Mouse (Mus musculus): ENCODE results near the gene Fam118b.

Gene Fam118b

GRCm38 (mm10) chr9:35187351-35187903 is 80.2 kb downstream of the Fam118b start:
- ChIA-PET POLR2A (interaction anchor here in 2 of 4 experiments (1.0 to 4.4 kb wide), 3 partner anchors 12 to 76 kb away, joined by 3 to 24 read pairs (median 4); partner anchors contain the start of genes Srpr (in 2 of the 2) and Tirap (in 2 of the 2)), CTCF (interaction anchor here in 2 of 4 experiments (0.6 to 1.6 kb wide), 2 partner anchors 12 kb away, joined by 4 to 7 read pairs; partner anchors contain the start of genes Srpr (in 2 of the 2) and Tirap (in 2 of the 2))

GRCm38 (mm10) chr9:35186430-35186829 is 81.2 kb downstream of the Fam118b start:
- ChIA-PET POLR2A (interaction anchor here in 2 of 4 experiments (0.7 to 1.9 kb wide), 3 partner anchors 24 to 144 kb away, joined by 3 to 12 read pairs (median 6); partner anchors contain the start of gene Foxred1 (in 2 of the 2)), CTCF (interaction anchor here in 1 of 4 experiments (1.6 kb wide), 1 partner anchor 13 kb away, joined by 7 read pairs; the partner anchor contains the start of genes Srpr and Tirap)

GRCm38 (mm10) chr9:35183359-35183758 is 84.2 kb downstream of the Fam118b start:
- CTCF ChIA-PET: interaction anchor here in 1 of 4 experiments (1.2 kb wide), 1 partner anchor 16 kb away, joined by 3 read pairs; the partner anchor contains the start of genes Srpr and Tirap
- POLR2A ChIA-PET: interaction anchor here in 3 of 4 experiments (0.7 to 2.3 kb wide), 7 partner anchors 9 to 151 kb away, joined by 3 to 13 read pairs (median 5); partner anchors contain the start of genes Foxred1 (in 3 of the 3), Srpr (in 1 of the 3) and Tirap (in 1 of the 3)

GRCm38 (mm10) chr9:35182832-35183231 is 84.8 kb downstream of the Fam118b start:
- ChIA-PET POLR2A (interaction anchor here in 1 of 4 experiments (0.6 to 2.3 kb wide), 5 partner anchors 15 to 1992 kb away, joined by 3 to 13 read pairs (median 4); partner anchors contain the start of gene Foxred1), CTCF (interaction anchor here in 2 of 4 experiments (0.6 to 1.2 kb wide), 2 partner anchors 17 to 217 kb away, joined by 3 read pairs; partner anchors contain the start of genes Srpr (in 1 of the 2) and Tirap (in 1 of the 2))

GRCm38 (mm10) chr9:35176124-35176659 is 91.4 kb downstream of the Fam118b start:
- ChIA-PET CTCF (interaction anchor here in 1 of 4 experiments (1.2 kb wide), 1 partner anchor 23 kb away, joined by 3 read pairs; no protein-coding TSS in a partner anchor), POLR2A (interaction anchor here in 3 of 4 experiments (0.6 to 2.3 kb wide), 8 partner anchors 9 to 59 kb away, joined by 3 to 9 read pairs (median 4); partner anchors contain the start of genes Srpr (in 2 of the 3), Tirap (in 2 of the 3) and Foxred1 (in 1 of the 3))

GRCm38 (mm10) chr9:35175251-35176123 is 92.1 kb downstream of the Fam118b start, which contains the start of gene Dcps:
Gene Dcps, minus strand, starts transcription at chr9:35176061.
- CTCF ChIA-PET: interaction anchor here in 1 of 4 experiments (1.0 kb wide), 1 partner anchor 24 kb away, joined by 3 read pairs; no protein-coding TSS in a partner anchor
- POLR2A ChIA-PET: interaction anchor here in 2 of 4 experiments (0.6 to 1.0 kb wide), 4 partner anchors 9 to 141 kb away, joined by 3 to 4 read pairs (median 4); partner anchors contain the start of genes Srpr (in 1 of the 2) and Tirap (in 1 of the 2)

- ChIA-PET CTCF (interaction anchor here in 2 of 4 experiments (0.5 to 0.6 kb wide), 2 partner anchors 92 to 218 kb away, joined by 4 to 11 read pairs; no protein-coding TSS in a partner anchor), POLR2A (interaction anchor here in 1 of 4 experiments (0.6 to 2.0 kb wide), 3 partner anchors 26 to 62 kb away, joined by 3 to 11 read pairs (median 3); no protein-coding TSS in a partner anchor)
Measured at GRCm38 (mm10) chr9:35173331-35173730, 94.3 kb downstream of the Fam118b start.

GRCm38 (mm10) chr9:35170071-35170470 is 97.5 kb downstream of the Fam118b start:
- POLR2A ChIA-PET: interaction anchor here in 2 of 4 experiments (1.1 to 1.6 kb wide), 5 partner anchors 20 to 36 kb away, joined by 3 to 8 read pairs (median 4); partner anchors contain the start of genes Srpr (in 1 of the 2) and Tirap (in 1 of the 2)
- CTCF ChIA-PET: interaction anchor here in 1 of 4 experiments (1.6 kb wide), 1 partner anchor 30 kb away, joined by 4 read pairs; the partner anchor contains the start of genes Srpr and Tirap
